Mouse (Mus musculus): ENCODE results near the gene Lypd5. TPM values are rescaled to one million over a fixed set of nuclear protein-coding genes. Genes with fewer than 3 reads are reported as not detected.
A peak's percentile ranks its signal among the peaks of the same experiment; 100 is the strongest.

Lypd5 gene
- not detected for total RNA-seq (2021)
- long read RNA-seq, experiment 1: 0 reads
- long read RNA-seq, experiment 2: 0 reads

DNA sequence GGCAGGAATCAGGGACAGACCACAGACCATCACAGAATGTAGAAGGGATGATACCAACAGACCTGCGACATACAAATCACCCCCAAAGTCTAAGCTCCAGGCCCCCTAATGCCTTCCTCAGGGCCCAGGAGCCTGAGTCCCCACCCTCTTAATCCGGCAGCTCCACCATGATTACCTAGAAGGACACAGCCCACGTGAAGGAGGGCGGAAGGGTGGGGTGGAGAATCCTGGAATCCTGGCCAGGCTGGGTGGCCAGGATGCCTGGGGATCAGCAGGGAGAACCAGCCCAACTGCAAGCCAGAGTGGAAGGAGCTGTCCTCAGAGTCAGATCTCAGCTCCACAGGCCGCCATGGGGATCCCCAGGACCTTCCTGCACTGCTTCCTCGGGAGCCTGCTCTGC, at the start of gene Lypd5:
Lypd5 (plus strand) TSS at position 301 of the 400 bp plus-strand sequence.
- no peak for DNase-seq (ENCODE audit: low spot score in 2 of 2)

DNA sequence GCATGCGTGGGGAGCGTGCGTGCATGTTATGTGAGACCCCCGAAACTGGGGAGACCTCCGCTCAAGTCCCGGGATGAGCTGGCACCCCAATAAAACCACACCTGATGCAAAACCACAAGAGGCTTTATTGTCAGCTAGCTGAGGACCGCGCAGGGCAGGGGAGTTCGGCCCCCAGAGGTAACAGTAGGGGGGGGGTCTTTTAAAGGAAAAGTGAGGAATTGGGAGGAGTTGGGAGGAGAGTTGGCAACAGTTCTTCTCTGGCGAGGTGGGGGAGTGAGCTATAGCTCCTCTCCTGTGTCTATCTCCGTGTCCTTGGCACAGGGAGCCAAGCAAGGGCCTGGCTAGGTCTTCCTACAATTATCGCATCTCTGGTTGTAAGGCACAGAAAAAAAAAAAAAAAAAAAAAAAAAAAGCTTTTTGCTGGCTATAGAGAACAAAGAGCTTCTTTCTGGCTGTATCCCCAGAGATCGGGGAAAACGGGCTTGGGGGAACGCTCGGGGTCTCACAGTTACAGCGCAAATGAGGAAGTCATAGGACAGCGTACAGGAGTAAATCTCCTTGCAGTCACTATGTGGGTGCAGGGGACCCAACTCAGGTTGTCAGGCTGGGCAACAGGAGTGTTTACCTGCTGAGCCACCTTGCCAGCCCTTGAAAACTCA, 49.0 kb upstream of the Lypd5 start:
- DNase-seq (ENCODE audit: low spot score in 2 of 2): peak in 1 of 2 experiments; percentile 36

GRCm38 (mm10) chr7:24300771-24301282, 48.2 kb upstream of the Lypd5 start, which contains the start of gene Zfp61:
Gene Zfp61 (minus strand): TSS chr7:24301232.
- DNase-seq (ENCODE audit: low spot score in 2 of 2): no peak

- peak; percentile 22 for DNase-seq (ENCODE audit: low spot score in 2 of 2)
Measured at GRCm38 (mm10) chr7:24315726-24316566, 33.0 kb upstream of the Lypd5 start.

DNA sequence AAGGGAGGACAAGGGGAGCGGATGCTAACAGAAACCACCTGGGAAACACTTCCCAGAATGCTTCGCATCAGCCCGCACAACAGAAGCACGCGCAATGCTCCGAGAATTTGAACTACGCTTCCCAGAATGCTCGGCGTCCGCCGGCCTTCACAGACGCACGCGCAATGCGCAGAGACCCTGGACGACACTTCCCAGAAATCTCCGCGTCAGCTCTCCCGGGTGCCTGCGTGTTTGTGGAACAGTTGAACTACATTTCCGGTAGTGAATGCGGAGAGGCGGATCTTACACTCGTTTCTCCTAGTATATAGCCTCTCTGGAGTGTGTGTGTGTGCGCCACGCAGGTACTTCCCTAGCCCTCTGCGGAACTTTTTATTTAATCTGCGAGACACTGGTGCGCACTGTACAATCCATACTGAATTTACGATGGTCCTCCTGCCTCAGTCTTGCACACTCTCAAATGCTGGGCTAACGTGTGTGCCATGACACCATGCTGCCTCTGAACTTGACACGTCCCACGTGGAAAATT, 32.4 kb upstream of the Lypd5 start, which contains the start of gene Zfp94:
Zfp94 (minus strand) TSS at position 100 of the 526 bp plus-strand sequence.
- DNase-seq (ENCODE audit: low spot score in 2 of 2): peak; percentile 95 to 99

- no peak for DNase-seq (ENCODE audit: low spot score in 2 of 2)
Measured at GRCm38 (mm10) chr7:24318942-24319341, 30.1 kb upstream of the Lypd5 start.

- DNase-seq (ENCODE audit: low spot score in 2 of 2): no peak
Measured at GRCm38 (mm10) chr7:24322593-24322992, 26.4 kb upstream of the Lypd5 start.

GRCm38 (mm10) chr7:24325197-24325596, 23.8 kb upstream of the Lypd5 start:
- no peak for DNase-seq (ENCODE audit: low spot score in 2 of 2)

DNA sequence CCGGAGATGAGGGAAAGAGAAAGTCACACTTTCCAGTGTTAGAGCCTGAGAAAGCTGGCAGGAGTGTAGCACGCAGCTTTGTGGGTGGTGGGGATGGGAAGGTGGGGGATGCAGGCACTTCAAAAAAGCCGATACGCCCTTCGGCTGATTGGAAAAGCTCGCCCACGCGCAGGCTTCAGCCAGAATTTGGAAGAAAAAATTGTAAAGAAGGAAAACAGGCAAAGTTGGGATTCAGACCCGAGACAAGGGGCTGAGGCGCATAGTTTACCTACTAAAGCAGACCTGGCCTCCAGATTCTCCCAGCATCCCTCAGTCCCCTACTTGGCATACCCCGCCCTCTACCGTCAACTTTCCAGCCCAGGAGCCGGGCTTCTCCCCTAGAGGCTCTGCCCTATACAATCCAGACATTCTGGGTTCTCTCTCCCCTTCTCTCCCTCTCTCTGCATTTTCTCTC, 23.3 kb upstream of the Lypd5 start:
- DNase-seq (ENCODE audit: low spot score in 2 of 2): peak in 1 of 2 experiments; percentile 13

DNA sequence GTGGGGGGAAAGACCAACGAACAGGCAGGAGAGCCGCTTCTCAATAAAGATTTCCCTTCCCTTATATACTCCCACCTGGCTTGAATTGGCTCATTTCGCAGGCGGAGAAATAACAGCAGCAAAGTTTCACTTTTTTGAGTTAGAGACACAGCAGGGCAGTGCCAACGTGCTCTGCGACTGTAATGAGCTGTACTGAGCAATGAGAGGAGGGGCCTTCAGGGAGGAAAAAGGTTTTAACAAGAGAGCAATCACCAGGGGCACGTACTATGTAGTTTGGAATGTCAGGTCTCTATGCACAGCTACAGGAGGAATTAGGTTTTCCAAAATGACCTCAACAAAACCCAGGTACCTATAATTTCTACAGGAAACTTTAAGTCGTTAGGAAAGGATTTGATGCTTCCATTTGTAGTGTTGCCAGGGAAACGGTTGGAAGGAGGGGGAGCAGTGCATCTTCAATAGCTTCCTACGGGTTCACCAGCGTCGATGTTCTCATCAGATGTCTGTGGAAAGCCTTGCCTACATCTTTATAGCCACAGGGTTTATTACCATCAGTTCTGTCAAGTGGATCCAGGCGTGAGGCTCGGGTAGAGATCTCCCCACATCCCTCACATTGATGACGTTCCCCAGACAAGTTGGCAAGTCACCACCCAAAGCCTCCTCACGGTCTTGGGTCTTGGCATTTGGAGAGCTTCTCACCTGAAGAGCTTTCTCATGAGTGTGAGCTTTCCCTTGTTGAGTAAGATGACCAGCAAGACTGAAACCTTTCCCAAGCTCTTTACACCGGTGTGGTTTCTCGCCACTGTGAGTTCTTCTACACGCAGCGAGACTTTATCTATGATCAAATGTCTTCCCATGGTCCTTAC, 22.5 kb upstream of the Lypd5 start:
- DNase-seq (ENCODE audit: low spot score in 2 of 2): no peak

DNA sequence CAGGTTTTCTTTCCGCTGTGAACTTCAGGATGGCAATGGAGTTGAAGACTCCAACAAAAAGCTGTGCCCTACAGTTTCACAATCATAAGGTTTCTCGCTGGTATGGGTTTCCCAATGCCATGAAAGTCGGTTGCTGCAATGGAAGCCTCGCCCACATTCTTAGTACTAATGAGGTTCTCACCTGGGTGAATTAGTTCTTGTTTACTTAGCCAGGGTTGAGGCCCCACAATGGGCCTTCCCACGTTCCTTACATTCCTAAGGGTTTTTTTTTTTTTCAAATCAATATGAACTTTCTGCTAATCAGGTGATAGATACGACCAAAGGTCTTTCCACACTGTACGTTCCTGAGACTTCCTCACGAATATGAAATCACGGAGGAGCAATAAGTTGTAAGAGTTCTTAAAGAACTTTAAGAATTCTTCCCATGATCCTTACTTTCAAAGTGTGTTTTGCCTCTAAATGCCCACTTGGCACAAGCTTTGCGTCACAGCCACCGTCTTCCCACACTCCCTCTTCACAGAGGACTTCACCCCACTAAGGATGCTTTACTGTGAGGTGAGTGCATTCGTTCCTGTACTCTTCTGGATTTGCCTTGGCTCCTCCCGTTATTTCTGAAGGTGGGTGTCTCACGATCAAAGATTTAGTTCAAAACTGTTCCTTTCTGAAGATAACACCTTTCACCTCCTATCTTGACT, 21.6 kb upstream of the Lypd5 start:
- no peak for DNase-seq (ENCODE audit: low spot score in 2 of 2)

DNA sequence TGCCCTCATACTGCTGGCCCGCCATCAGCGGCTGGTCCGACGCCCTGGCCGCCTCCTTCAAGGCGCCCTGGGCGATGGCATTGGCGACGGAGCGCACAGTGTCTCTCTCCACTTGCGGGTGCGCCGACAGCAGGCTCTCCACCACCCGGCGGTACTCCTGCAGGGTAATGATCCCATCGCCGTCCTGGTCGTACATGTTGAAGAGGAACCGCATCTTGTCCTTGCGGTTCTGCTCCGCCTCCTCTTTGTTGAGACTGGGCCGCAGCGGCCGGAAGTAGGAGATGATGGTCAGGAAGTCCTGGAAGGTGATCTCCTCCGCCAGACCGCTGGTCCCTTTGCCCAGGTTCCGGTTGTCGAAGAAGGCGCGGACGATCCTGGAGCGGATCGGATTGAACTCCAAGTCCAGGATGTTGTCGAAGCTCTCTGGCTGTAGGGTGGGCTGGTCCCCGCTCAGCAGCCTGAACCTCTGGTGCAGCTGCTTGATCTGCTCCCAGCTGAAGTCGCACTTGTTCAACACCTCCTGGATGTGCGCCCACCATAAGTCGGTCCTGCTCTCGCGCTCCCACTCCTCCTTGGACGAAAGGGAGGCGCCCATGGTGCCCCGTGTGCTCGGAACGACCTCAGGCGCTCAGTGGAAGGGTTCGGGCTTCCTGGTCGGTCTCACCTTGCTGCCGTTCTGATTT, 15.6 kb upstream of the Lypd5 start, which contains the start of gene Tescl:
Tescl (minus strand) TSS at position 633 of the 683 bp plus-strand sequence.
- no peak for DNase-seq (ENCODE audit: low spot score in 2 of 2)

DNA sequence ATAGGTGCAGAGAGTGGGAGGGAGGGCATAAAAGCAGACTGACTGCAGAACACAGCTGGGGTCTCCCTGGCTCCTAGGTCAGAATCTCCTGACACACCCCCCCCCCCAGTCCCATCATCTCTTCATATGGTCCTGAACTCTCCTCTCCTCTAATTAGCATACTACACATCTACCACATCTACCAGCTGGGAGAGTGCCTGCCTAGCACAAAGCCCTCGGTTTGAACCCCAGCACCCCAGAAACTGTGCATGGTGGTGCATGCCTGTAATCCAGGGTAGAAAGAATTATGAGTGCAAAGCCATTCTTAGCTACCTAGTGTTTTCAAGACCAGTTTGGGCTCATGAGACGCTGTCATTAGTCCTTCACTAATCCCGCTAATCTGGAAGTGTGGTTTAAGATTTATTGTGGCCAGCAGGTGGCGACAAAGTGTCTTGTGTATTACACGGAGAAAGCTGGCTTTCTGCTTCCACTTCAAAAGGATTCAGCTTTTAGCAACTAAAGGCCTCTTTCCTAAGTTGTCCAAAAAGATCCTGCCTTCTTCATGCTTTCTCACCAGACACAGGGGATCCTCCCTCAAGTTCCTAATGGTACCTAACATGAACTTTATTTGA, 13.2 kb upstream of the Lypd5 start:
- DNase-seq (ENCODE audit: low spot score in 2 of 2): peak; percentile 73 to 81

DNA sequence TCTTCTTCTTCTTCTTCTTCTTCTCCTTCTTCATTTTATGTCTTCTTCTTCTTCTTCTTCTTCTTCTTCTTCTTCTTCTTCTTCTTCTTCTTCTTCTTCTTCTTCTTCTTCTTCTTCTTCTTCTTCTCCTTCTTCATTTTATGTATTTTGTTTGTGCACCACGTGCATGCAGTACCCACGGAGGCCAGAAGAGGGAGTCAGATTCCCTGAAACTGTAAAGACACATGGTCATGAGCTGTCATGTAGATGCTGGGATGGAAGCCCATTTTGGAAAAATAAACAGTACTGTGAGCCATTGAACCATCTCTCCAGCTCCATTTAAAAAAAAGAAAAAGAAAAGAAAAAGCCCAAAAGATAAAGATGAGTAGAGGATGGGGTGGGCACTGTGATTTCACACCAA, 10.8 kb upstream of the Lypd5 start:
- no peak for DNase-seq (ENCODE audit: low spot score in 2 of 2)

DNA sequence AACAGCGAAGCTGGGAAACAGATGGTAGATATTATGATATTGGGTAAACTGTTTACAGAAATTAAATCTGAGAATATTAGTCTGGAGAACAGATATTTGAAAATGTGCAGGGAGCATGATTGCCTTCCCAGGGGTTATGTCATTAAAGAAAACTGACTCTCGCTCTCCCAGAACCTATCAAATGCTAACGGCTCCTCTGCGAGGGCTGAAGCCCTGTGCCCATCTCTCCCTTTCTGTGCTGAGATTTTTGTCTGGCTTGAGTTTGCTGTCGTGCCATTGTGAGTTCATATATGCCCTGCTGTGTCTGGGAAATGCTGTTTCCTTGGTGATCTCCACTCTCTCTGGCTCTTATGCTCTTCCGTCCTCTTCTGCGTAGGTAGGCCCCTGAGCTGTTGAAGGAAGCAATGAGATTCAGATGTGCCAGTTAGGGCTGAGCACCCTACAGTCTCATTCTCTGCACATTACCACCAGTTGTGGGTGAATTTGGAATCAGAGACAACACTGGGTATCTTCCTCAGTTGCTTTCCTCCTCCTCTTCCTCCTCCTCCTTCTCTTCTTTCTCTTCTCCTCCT, 5.2 kb upstream of the Lypd5 start:
- DNase-seq (ENCODE audit: low spot score in 2 of 2): no peak

GRCm38 (mm10) chr7:24346444-24346843, 2.6 kb upstream of the Lypd5 start:
- no peak for DNase-seq (ENCODE audit: low spot score in 2 of 2)

GRCm38 (mm10) chr7:24355646-24356045, 6.7 kb downstream of the Lypd5 start:
- DNase-seq (ENCODE audit: low spot score in 2 of 2): no peak

DNA sequence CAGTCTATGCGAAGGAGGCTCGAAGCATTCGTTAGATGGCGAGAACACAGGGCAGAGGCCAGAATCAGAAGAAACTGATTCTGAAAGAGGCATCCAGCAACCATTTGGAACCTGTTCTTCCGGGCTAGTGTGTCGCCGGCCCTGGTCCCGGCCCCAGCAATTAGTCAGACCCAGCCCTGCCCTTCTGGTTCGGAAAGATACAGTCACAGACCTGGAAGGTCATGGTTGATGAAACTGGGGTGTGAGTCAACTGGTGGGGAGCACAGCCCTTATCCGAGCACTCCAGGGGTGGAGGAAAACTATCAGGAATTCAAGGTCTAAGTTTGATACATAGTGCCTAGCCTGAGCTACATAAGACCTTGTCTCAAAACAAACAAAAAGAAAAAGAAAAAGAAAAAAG, 7.1 kb downstream of the Lypd5 start:
- no peak for DNase-seq (ENCODE audit: low spot score in 2 of 2)

GRCm38 (mm10) chr7:24357899-24358298, 8.9 kb downstream of the Lypd5 start:
- no peak for DNase-seq (ENCODE audit: low spot score in 2 of 2)

Data from layer of hippocampus, postnatal 14 days (tissue).